Mouse (Mus musculus) G1E (cell line): ENCODE results near the gene Sept3. TPM values are rescaled to one million over a fixed set of nuclear protein-coding genes. Genes with fewer than 3 reads are reported as not detected.

Experiments used
- ATAC-seq: 2 replicates; pipeline ENCODE4 v1.8.0; 2016; ENCODE audit warnings: mild to moderate bottlenecking; ENCODE audit not compliant: insufficient number of reproducible peaks, poor library complexity, low FRiP score, severe bottlenecking; ENCODE audit errors: extremely low read depth
- DNase-seq: peaks from one replicate; pipeline ENCODE4 v3.0.0; 2012; ENCODE audit warnings: low spot score
- H3K27me3 ChIP-seq: 2 replicates; pipeline ENCODE4 v1.6.1; 2012; ENCODE audit warnings: mild to moderate bottlenecking, low read length, inconsistent platforms; ENCODE audit not compliant: insufficient read depth
- H3K36me3 ChIP-seq: replicated peaks from 2 replicates; pipeline ENCODE3; 2012; ENCODE audit warnings: mild to moderate bottlenecking, inconsistent platforms
- H3K4me1 ChIP-seq: 2 replicates; pipeline ENCODE4 v1.6.1; 2012; ENCODE audit warnings: low read depth, low read length, inconsistent platforms, mixed read lengths; ENCODE audit not compliant: insufficient read depth
- H3K4me3 ChIP-seq: 2 replicates; pipeline ENCODE4 v1.5.1; 2012; ENCODE audit warnings: low read depth, mild to moderate bottlenecking, inconsistent platforms, low read length, moderate library complexity, mixed read lengths
- H3K9me3 ChIP-seq: replicated peaks from 2 replicates; pipeline ENCODE4 v1.6.1; 2012; ENCODE audit warnings: inconsistent platforms
- CTCF ChIP-seq: IDR thresholded peaks from 2 replicates; pipeline ENCODE4 v1.5.1; 2012; ENCODE audit warnings: low read depth, low read length, inconsistent platforms, mixed read lengths
- GATA1 ChIP-seq: IDR thresholded peaks from 2 replicates; pipeline ENCODE4 v1.6.1; 2012; ENCODE audit warnings: borderline replicate concordance, low read length, inconsistent platforms, mixed read lengths
- GATA2 ChIP-seq: IDR thresholded peaks from 2 replicates; pipeline ENCODE4 v1.6.1; 2012; ENCODE audit warnings: low read depth, low read length, inconsistent platforms, borderline replicate concordance
- POLR2AphosphoS5 ChIP-seq: IDR thresholded peaks from 2 replicates; pipeline ENCODE4 v1.6.1; 2012; ENCODE audit warnings: low read depth, low read length, inconsistent platforms; ENCODE audit not compliant: insufficient replicate concordance
- TAL1 ChIP-seq: conservative IDR thresholded peaks from 2 replicates; pipeline ENCODE4 v1.6.1; 2012; ENCODE audit warnings: low read depth, low read length, inconsistent platforms, mixed read lengths
- polyA plus RNA-seq: library from polyadenylated mRNA; stranded (reverse); fragments of >175 nt; gene quantifications from 2 replicates; pipeline ENCODE4 v1.2.3, GENCODE M21; 2012
- total RNA-seq, 2 experiments: library from RNA; stranded (forward) in 1 of 2; stranded (reverse) in 1 of 2; fragments of 200-1000 nt in 1 of 2; fragments of >200 nt in 1 of 2; fragmentation: Nextera tagmentation in 1 of 2; gene quantifications; 2 replicates each; pipeline ENCODE4 v1.2.3; 2014 to 2017

Gene Sept3
- total and polyA plus RNA-seq, 3 experiments: 0.05 TPM; not detected in 2

- ATAC-seq: no peak
- no peak overlapping the region for H3K4me3 ChIP-seq
- no peak for DNase-seq
- TF ChIP-seq TAL1: no peak
- no peak for TF ChIP-seq GATA2
- no peak for TF ChIP-seq GATA1
- TF ChIP-seq POLR2AphosphoS5: no peak
- no peak for TF ChIP-seq CTCF
- H3K27me3 ChIP-seq: peaks cover 41% of the 10 kb centered on the region
- H3K9me3 ChIP-seq: no peaks in the 10 kb centered on the region
- no peaks in the 10 kb centered on the region for H3K36me3 ChIP-seq
- H3K4me1 ChIP-seq: no peaks in the 10 kb centered on the region; the same call in 1 of the 2 replicates
Observed at GRCm38 (mm10) chr15:82277591-82277990, 2.9 kb downstream of the Sept3 start.

GRCm38 (mm10) chr15:82280638-82281037 lies 5.9 kb downstream of the Sept3 start:
- Histone ChIP-seq H3K36me3 (no peaks in the 10 kb centered on the region), H3K4me1 (no peaks in the 10 kb centered on the region), H3K27me3 (peaks cover 30% of the 10 kb centered on the region), H3K9me3 (no peaks in the 10 kb centered on the region), H3K4me3 (no peak overlapping the region)
- no peak for ATAC-seq
- DNase-seq: no peak
- TF ChIP-seq TAL1 (no peak), POLR2AphosphoS5 (no peak), GATA2 (no peak), GATA1 (no peak), CTCF (no peak)

DNA sequence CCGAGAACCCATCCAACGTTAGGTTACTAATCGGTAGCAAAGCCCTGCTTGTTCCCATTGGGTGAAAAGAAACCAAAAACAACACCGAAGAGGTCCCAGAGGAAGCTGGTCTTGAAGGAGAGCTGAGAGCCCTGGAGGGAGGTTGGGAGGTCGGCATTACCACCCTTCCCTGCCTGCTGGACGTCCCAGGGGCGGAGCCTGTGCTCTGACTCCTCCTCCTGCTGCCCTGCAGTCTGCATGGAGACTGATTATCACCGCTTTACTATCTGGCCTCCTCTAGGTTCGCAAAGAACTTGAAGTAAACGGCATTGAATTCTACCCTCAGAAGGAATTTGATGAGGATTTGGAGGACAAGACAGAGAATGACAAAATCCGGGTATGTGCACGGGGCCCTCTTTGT lies 11.5 kb downstream of the Sept3 start:
- DNase-seq: no peak
- TF ChIP-seq POLR2AphosphoS5 (no peak), GATA1 (no peak), GATA2 (no peak), TAL1 (no peak)
- H3K4me3 ChIP-seq: no peak overlapping the region
- no peaks in the 10 kb centered on the region for H3K9me3 ChIP-seq
- H3K36me3 ChIP-seq: no peaks in the 10 kb centered on the region
- H3K4me1 ChIP-seq: peaks cover 2% of the 10 kb centered on the region; the same call in 1 of the 2 replicates
- no peak for ATAC-seq
- H3K27me3 ChIP-seq: peaks cover 26% of the 10 kb centered on the region

DNA sequence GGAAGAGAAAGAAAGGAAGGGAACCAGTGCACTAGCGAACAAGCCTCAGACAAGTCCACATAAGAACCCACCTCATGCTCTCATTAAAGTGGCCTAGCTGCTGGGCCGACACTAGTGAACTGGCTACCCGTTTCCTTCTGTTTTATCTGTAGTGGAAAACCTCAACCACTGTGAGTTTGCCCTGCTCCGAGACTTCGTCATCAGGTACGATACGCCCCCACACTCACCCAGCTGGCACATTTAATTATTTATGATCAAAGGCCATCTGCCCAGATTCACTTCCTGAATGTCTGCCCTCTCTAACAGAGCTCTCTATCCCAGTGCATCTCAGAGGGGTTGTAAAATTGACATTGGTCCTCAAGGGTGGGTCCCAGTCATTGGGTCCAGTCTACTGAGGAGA lies 15.6 kb downstream of the Sept3 start:
- Histone ChIP-seq H3K4me1 (peaks cover 8% of the 10 kb centered on the region), H3K9me3 (no peaks in the 10 kb centered on the region), H3K36me3 (no peaks in the 10 kb centered on the region), H3K4me3 (no peak overlapping the region), H3K27me3 (peaks cover 33% of the 10 kb centered on the region)
- DNase-seq (no peak), ATAC-seq (no peak)
- TF ChIP-seq GATA1 (no peak), TAL1 (no peak), CTCF (no peak), POLR2AphosphoS5 (no peak), GATA2 (no peak)

DNA sequence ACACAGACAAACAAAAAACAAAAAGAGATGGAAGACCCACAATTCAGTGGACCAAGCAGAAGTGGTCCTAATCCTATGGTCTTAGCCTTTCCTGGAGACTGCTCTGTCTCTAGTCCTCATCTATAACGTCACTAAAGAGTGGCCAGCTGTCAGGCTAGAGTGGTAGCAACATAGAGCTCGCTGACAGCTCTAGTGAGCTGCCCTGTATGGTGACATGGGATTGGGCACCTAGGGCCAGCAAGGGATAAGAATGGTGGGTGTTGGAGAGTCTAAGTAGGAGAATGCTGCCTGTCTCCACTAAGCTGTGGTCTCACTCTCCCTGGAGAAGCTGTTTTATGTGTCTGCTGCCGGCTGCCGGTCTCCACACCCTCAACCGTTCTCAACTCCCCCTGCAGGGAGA lies 18.2 kb downstream of the Sept3 start:
- no peak overlapping the region for H3K4me3 ChIP-seq
- DNase-seq: no peak
- H3K36me3 ChIP-seq: no peaks in the 10 kb centered on the region
- ATAC-seq: no peak
- TF ChIP-seq GATA2: no peak
- no peak for TF ChIP-seq TAL1
- no peak for TF ChIP-seq GATA1
- TF ChIP-seq POLR2AphosphoS5: no peak
- TF ChIP-seq CTCF: no peak
- peaks cover 8% of the 10 kb centered on the region for H3K4me1 ChIP-seq
- peaks cover 19% of the 10 kb centered on the region for H3K27me3 ChIP-seq
- H3K9me3 ChIP-seq: no peaks in the 10 kb centered on the region

GRCm38 (mm10) chr15:82293271-82293711 lies 18.6 kb downstream of the Sept3 start:
- TF ChIP-seq CTCF (no peak), GATA2 (no peak), GATA1 (no peak), TAL1 (no peak), POLR2AphosphoS5 (no peak)
- DNase-seq (no peak), ATAC-seq (no peak)
- peaks cover 8% of the 10 kb centered on the region for H3K4me1 ChIP-seq
- no peaks in the 10 kb centered on the region for H3K9me3 ChIP-seq
- H3K4me3 ChIP-seq: no peak overlapping the region
- peaks cover 19% of the 10 kb centered on the region for H3K27me3 ChIP-seq
- no peaks in the 10 kb centered on the region for H3K36me3 ChIP-seq
